Mouse (Mus musculus) heart, postnatal 0 days (tissue): ENCODE results near the gene Aspscr1. TPM values are rescaled to one million over a fixed set of nuclear protein-coding genes. Genes with fewer than 3 reads are reported as not detected.

ENCODE experiments used
- ATAC-seq: fragments of 200-750 bp; cut with Nextera tagmentation; 2 replicates; pipeline ENCODE4 v1.8.0; 2017; ENCODE audit warnings: low read depth, moderate number of reproducible peaks, moderate library complexity; ENCODE audit not compliant: insufficient read depth
- DNase-seq: peaks from one replicate; pipeline ENCODE4 v3.0.0-alpha.2; 2016; ENCODE audit warnings: low spot score
- H3K27ac ChIP-seq: fragments of 300-500 bp; sonication (generic); 2 replicates; pipeline ENCODE4 v1.5.1; 2014; ENCODE audit warnings: low read depth, mild to moderate bottlenecking
- H3K27me3 ChIP-seq: fragments of 300-500 bp; sonication (generic); 2 replicates; pipeline ENCODE4 v1.6.1; 2014; ENCODE audit warnings: low read length, mixed read lengths; ENCODE audit not compliant: control insufficient read depth, insufficient read depth
- H3K36me3 ChIP-seq: fragments of 300-500 bp; sonication (generic); replicated peaks from 2 replicates; pipeline ENCODE4 v1.6.1; 2014; ENCODE audit warnings: low read length, mixed read lengths; ENCODE audit not compliant: control insufficient read depth, insufficient read depth
- H3K4me1 ChIP-seq: fragments of 300-500 bp; sonication (generic); 2 replicates; pipeline ENCODE4 v1.6.1; 2014; ENCODE audit warnings: antibody characterized with exemption; ENCODE audit not compliant: control insufficient read depth, insufficient read depth
- H3K4me2 ChIP-seq: fragments of 300-500 bp; sonication (generic); 2 replicates; pipeline ENCODE4 v1.6.1; 2014; ENCODE audit warnings: low read depth, mild to moderate bottlenecking, low read length, moderate library complexity
- H3K4me3 ChIP-seq: fragments of 300-500 bp; sonication (generic); 2 replicates; pipeline ENCODE4 v1.5.1; 2014; ENCODE audit warnings: low read depth, low read length
- H3K9ac ChIP-seq: fragments of 300-500 bp; sonication (generic); replicated peaks from 2 replicates; pipeline ENCODE4 v1.6.1; 2014; ENCODE audit warnings: low read depth, low read length, mixed read lengths
- H3K9me3 ChIP-seq: fragments of 300-500 bp; sonication (generic); replicated peaks from 2 replicates; pipeline ENCODE4 v1.6.1; 2016; ENCODE audit warnings: low read length; ENCODE audit not compliant: control insufficient read depth
- CTCF ChIP-seq: IDR thresholded peaks from 2 replicates; pipeline ENCODE4 v1.5.1; 2016; ENCODE audit warnings: antibody characterized with exemption, control low read depth, low read depth
- EP300 ChIP-seq: IDR thresholded peaks from 2 replicates; pipeline ENCODE4 v1.6.1; 2016; ENCODE audit warnings: antibody characterized with exemption, low read depth
- WGBS: fragments of 180-500 bp; shearing (Covaris S2); extraction: QIAGEN DNeasy Blood & Tissue Kit; methylation state at CpG from one replicate; pipeline ENCODE4 v1.1.7; 2014; 5-methylcytosine and 5-hydroxymethylcytosine counted together
- polyA plus RNA-seq: library from polyadenylated mRNA; unstranded; fragments of >200 nt; fragmentation: Nextera tagmentation; extraction: Ambion mirVana; gene quantifications from 2 replicates; pipeline ENCODE4 v1.2.1, GENCODE M21; 2015
- total RNA-seq: library from RNA; depleted of rRNA; stranded (reverse); fragments of >200 nt; gene quantifications from 2 replicates; pipeline ENCODE4 v1.2.3, GENCODE M21; 2014; ENCODE audit warnings: low replicate concordance

Aspscr1 gene
- total and polyA plus RNA-seq, 2 experiments from 2014 or later: 87.9 to 146 TPM

- peaks cover 6% of the 10 kb centered on the region; the same call in 1 of the 2 replicates for H3K27me3 ChIP-seq
- no peak overlapping the region for H3K4me3 ChIP-seq
- no peak for TF ChIP-seq CTCF
- no peak for TF ChIP-seq EP300
- DNase-seq: no peak
- WGBS: 85% methylated on average over 10 of the region's 10 CpGs
- no peaks in the 10 kb centered on the region for H3K9me3 ChIP-seq
- H3K27ac ChIP-seq: no peak overlapping the region
- H3K36me3 ChIP-seq: no peaks in the 10 kb centered on the region
- H3K9ac ChIP-seq: no peak overlapping the region
- H3K4me2 ChIP-seq: no peak overlapping the region
- 0 out of 2 replicates have a peak, but pooled peaks cover 2% of the 10 kb centered on the region for H3K4me1 ChIP-seq
- no peak for ATAC-seq
These were observed 57.6 kb downstream of the Aspscr1 start for GRCm38 (mm10) chr11:120730331-120730870.

DNA sequence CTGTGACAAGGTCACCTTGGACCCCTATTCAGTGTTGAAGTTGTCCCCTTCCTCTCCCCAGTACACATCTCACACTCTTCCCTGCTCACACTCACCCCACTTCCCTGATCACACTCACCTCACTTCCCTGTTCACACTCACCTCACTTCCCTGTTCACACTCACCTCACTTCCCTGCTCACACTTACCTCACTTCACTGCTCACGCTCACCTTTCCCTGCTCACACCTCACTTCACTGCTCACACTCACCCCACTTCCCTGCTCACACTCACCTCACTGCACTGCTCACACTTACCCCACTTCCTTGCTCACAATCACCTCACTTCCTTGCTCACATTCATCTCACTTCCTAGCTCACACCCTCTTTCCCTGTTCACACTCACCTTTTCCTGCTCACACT, 58.6 kb downstream of the Aspscr1 start:
- no peak overlapping the region for H3K27ac ChIP-seq

GRCm38 (mm10) chr11:120731858-120732680, 59.3 kb downstream of the Aspscr1 start, which contains the start of gene Cbr2:
Cbr2 (minus strand) TSS chr11:120732114.
- Histone ChIP-seq H3K27ac (no peak within 1 kb of the TSS), H3K36me3 (no peaks in the 10 kb centered on the region), H3K4me3 (no peak within 1 kb of the TSS), H3K9me3 (no peaks in the 10 kb centered on the region), H3K4me1 (0 out of 2 replicates have a peak, but pooled peaks cover 2% of the 10 kb centered on the region), H3K4me2 (no peak within 1 kb of the TSS), H3K27me3 (no peaks in the 10 kb centered on the region; the same call in 1 of the 2 replicates), H3K9ac (no peak within 1 kb of the TSS)
- peak; percentile 60 for ATAC-seq
- 58% methylated on average over 12 of the region's 12 CpGs for WGBS
- TF ChIP-seq EP300: no peak
- 0 out of 2 replicates have a peak, but pooled peaks have one; percentile 11 for TF ChIP-seq CTCF
- DNase-seq: no peak

More for the DNA sequence above, 58.6 kb downstream of the Aspscr1 start:
- Histone ChIP-seq H3K4me3 (no peak overlapping the region), H3K4me1 (0 out of 2 replicates have a peak, but pooled peaks cover 2% of the 10 kb centered on the region), H3K9me3 (no peaks in the 10 kb centered on the region), H3K27me3 (no peaks in the 10 kb centered on the region; the same call in 1 of the 2 replicates), H3K4me2 (no peak overlapping the region), H3K9ac (no peak overlapping the region), H3K36me3 (no peaks in the 10 kb centered on the region)
- no peak for DNase-seq
- no peak for TF ChIP-seq CTCF
- 83% methylated on average over 1 of the region's 1 CpGs for WGBS
- no peak for ATAC-seq

- Histone ChIP-seq H3K9me3 (no peaks in the 10 kb centered on the region), H3K4me3 (no peak overlapping the region), H3K27ac (no peak overlapping the region), H3K4me2 (no peak overlapping the region), H3K4me1 (0 out of 2 replicates have a peak, but pooled peaks cover 2% of the 10 kb centered on the region), H3K27me3 (no peaks in the 10 kb centered on the region; the same call in 1 of the 2 replicates), H3K9ac (no peak overlapping the region), H3K36me3 (no peaks in the 10 kb centered on the region)
- 39% methylated on average over 6 of the region's 6 CpGs for WGBS
- no peak for ATAC-seq
- DNase-seq: no peak
- TF ChIP-seq EP300 (no peak), CTCF (no peak)
These were observed 60.7 kb downstream of the Aspscr1 start for GRCm38 (mm10) chr11:120733521-120733920.

DNA sequence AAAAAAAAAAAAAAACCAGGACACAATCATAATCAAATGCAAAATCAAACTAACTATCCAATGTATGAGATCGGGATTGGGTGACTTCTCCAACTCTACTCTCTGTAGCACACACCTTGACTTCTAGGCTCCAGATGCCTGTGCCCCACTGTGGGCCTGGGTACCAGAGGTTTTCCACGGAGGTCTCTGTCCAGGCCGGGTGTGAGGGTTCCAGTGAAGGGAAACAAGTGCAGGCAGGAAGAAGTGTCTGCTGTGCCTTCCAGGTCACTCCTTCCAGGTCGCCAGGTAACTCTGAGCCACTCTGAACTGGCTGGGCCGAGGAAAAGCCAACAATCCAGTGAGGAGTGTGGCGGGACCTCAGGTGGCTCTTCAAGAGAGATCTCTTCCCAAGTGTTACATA, 63.7 kb downstream of the Aspscr1 start:
- Histone ChIP-seq H3K9ac (no peak overlapping the region), H3K9me3 (no peaks in the 10 kb centered on the region), H3K36me3 (no peaks in the 10 kb centered on the region), H3K27me3 (no peaks in the 10 kb centered on the region), H3K4me3 (no peak overlapping the region), H3K4me1 (0 out of 2 replicates have a peak, but pooled peaks cover 2% of the 10 kb centered on the region), H3K27ac (no peak overlapping the region), H3K4me2 (no peak overlapping the region)
- DNase-seq: no peak
- TF ChIP-seq EP300: no peak
- no peak for ATAC-seq
- WGBS: 57% methylated on average over 6 of the region's 6 CpGs
